Mouse (Mus musculus) CH12.LX (cell line): Measurements from ENCODE around the gene Nat10. TPM values are rescaled to one million over a fixed set of nuclear protein-coding genes. Genes with fewer than 3 reads are reported as not detected.

Experiments used
- DNase-seq: peaks from one replicate; pipeline ENCODE4 v3.0.0-alpha.2; 2013; ENCODE audit errors: extremely low read depth
- H3K27ac ChIP-seq: 2 replicates; pipeline ENCODE4 v1.5.1; 2012; ENCODE audit warnings: low read depth, mild to moderate bottlenecking, control low read depth, moderate library complexity; ENCODE audit not compliant: insufficient read depth
- H3K27me3 ChIP-seq: replicated peaks from 2 replicates; pipeline ENCODE3; 2012; ENCODE audit warnings: inconsistent platforms
- H3K36me3 ChIP-seq, 2 experiments: replicated peaks in 1 of 2; 2 replicates each; pipeline versions ENCODE3 to v1.6.1; 2012; ENCODE audit warnings: inconsistent platforms in 1 of 2, low read length in 1 of 2, mild to moderate bottlenecking in 1 of 2, mixed read lengths in 1 of 2, moderate library complexity in 1 of 2; ENCODE audit not compliant: control insufficient read depth in 1 of 2, insufficient read depth in 1 of 2
- H3K4me1 ChIP-seq, 2 experiments: 2 replicates each; pipeline ENCODE4 v1.6.1; 2012; ENCODE audit warnings: inconsistent platforms in 1 of 2, moderate library complexity in 1 of 2; ENCODE audit not compliant: insufficient read depth in 2 of 2, control insufficient read depth in 1 of 2
- H3K4me2 ChIP-seq: 2 replicates; pipeline ENCODE4 v1.6.1; 2012; ENCODE audit warnings: low read depth, mild to moderate bottlenecking, control low read depth; ENCODE audit not compliant: poor library complexity, insufficient read depth, severe bottlenecking
- H3K4me3 ChIP-seq, 3 experiments: fragments of 150-350 bp in 1 of 3; sonication (generic) in 1 of 3; replicated peaks in 1 of 3; 2 replicates each; pipeline versions ENCODE3 to v1.5.1; 2011 to 2012; ENCODE audit warnings: low read depth in 2 of 3, low read length in 2 of 3, mild to moderate bottlenecking in 2 of 3, moderate library complexity in 2 of 3, control low read depth in 1 of 3, improper control_type of control experiment in 1 of 3, inconsistent platforms in 1 of 3, mixed read lengths in 1 of 3; ENCODE audit not compliant: poor library complexity in 1 of 3
- H3K79me2 ChIP-seq: replicated peaks from 2 replicates; pipeline ENCODE4 v1.6.1; 2012; ENCODE audit warnings: mild to moderate bottlenecking, moderate library complexity; ENCODE audit not compliant: control insufficient read depth, poor library complexity, insufficient read depth, severe bottlenecking; ENCODE audit errors: extremely low read depth
- H3K9ac ChIP-seq: 2 replicates; pipeline ENCODE4 v1.6.1; 2012; ENCODE audit warnings: low read depth, mild to moderate bottlenecking, control low read depth, moderate library complexity; ENCODE audit not compliant: insufficient read depth
- H3K9me3 ChIP-seq: replicated peaks from 2 replicates; pipeline ENCODE3; 2012; ENCODE audit warnings: low read length, inconsistent platforms, mixed read lengths
- BHLHE40 ChIP-seq: IDR thresholded peaks from 2 replicates; pipeline ENCODE4 v1.6.1; 2011; ENCODE audit warnings: mild to moderate bottlenecking, low read depth, low read length, improper control_type of control experiment
- CHD2 ChIP-seq: IDR thresholded peaks from 2 replicates; pipeline ENCODE4 v1.6.1; 2011; ENCODE audit warnings: low read length, improper control_type of control experiment
- ELF1 ChIP-seq: IDR thresholded peaks from 2 replicates; pipeline ENCODE4 v1.6.1; 2014; ENCODE audit warnings: low read depth, mild to moderate bottlenecking, inconsistent platforms, low read length, improper control_type of control experiment
- JUN ChIP-seq: IDR thresholded peaks from 2 replicates; pipeline ENCODE4 v1.6.1; 2011; ENCODE audit warnings: low read depth, mild to moderate bottlenecking, low read length, improper control_type of control experiment, moderate library complexity; ENCODE audit not compliant: insufficient read depth
- JUND ChIP-seq: conservative IDR thresholded peaks from 2 replicates; pipeline ENCODE4 v1.6.1; 2011; ENCODE audit warnings: low read depth, low read length, improper control_type of control experiment
- MAX ChIP-seq: IDR thresholded peaks from 2 replicates; pipeline ENCODE4 v1.6.1; 2011; ENCODE audit warnings: low read length, improper control_type of control experiment
- MAZ ChIP-seq: IDR thresholded peaks from 2 replicates; pipeline ENCODE4 v1.6.1; 2012; ENCODE audit warnings: low read depth, mild to moderate bottlenecking, inconsistent platforms, low read length, improper control_type of control experiment, moderate library complexity
- MEF2A ChIP-seq: IDR thresholded peaks from 2 replicates; pipeline ENCODE4 v1.6.1; 2014; ENCODE audit warnings: low read depth, mild to moderate bottlenecking, inconsistent platforms, low read length, improper control_type of control experiment, borderline replicate concordance
- NELFE ChIP-seq: IDR thresholded peaks from 2 replicates; pipeline ENCODE4 v1.6.1; 2011; ENCODE audit warnings: low read depth, low read length, improper control_type of control experiment
- PAX5 ChIP-seq: IDR thresholded peaks from 2 replicates; pipeline ENCODE4 v1.6.1; 2012; ENCODE audit warnings: low read length, inconsistent platforms, mixed read lengths
- POLR2A ChIP-seq: IDR thresholded peaks from 2 replicates; pipeline ENCODE4 v1.6.1; 2011; ENCODE audit warnings: low read depth, mild to moderate bottlenecking, improper control_type of control experiment, low read length
- SIN3A ChIP-seq: IDR thresholded peaks from 2 replicates; pipeline ENCODE4 v1.6.1; 2012; ENCODE audit warnings: low read length, improper control_type of control experiment, inconsistent platforms
- TBP ChIP-seq: conservative IDR thresholded peaks from 2 replicates; pipeline ENCODE4 v1.6.1; 2011; ENCODE audit warnings: low read depth, low read length, improper control_type of control experiment
- TCF12 ChIP-seq: IDR thresholded peaks from 2 replicates; pipeline ENCODE4 v1.6.1; 2014; ENCODE audit warnings: low read depth, mild to moderate bottlenecking, inconsistent platforms, low read length, improper control_type of control experiment
- UBTF ChIP-seq: IDR thresholded peaks from 2 replicates; pipeline ENCODE4 v1.6.1; 2012; ENCODE audit warnings: low read depth, mild to moderate bottlenecking, inconsistent platforms, low read length, improper control_type of control experiment, moderate library complexity
- USF1 ChIP-seq: IDR thresholded peaks from 2 replicates; pipeline ENCODE4 v1.6.1; 2014; ENCODE audit warnings: low read depth, mild to moderate bottlenecking, inconsistent platforms, low read length, improper control_type of control experiment
- ZMIZ1 ChIP-seq: IDR thresholded peaks from 2 replicates; pipeline ENCODE4 v1.6.1; 2012; ENCODE audit warnings: low read depth, mild to moderate bottlenecking, inconsistent platforms, low read length, improper control_type of control experiment
- dilution Hi-C: fragments of 300-500 bp; cut with MboI; formaldehyde crosslinking; loops from 2 replicates; pipeline ENCODE4 v1.14.3; 2020; ENCODE audit warnings: low sequenced_read_pairs; ENCODE audit not compliant: extremely low pct_unique_long_range_greater_than_20kb, extremely low pct_ligation_motif_present
- in situ Hi-C: fragments of 300-500 bp; cut with MboI; formaldehyde crosslinking; loops from 3 replicates; pipeline ENCODE4 v1.14.3; 2019; ENCODE audit warnings: low sequenced_read_pairs, low pct_ligation_motif_present, low pct_unique_long_range_greater_than_20kb, mixed read lengths
- polyA plus RNA-seq: library from polyadenylated mRNA; unstranded; fragments of >175 nt; gene quantifications from 2 replicates; pipeline ENCODE4 v1.2.1, GENCODE M21; 2012; ENCODE audit warnings: low read depth; ENCODE audit not compliant: insufficient read length
- total RNA-seq, 2 experiments: library from RNA; depleted of rRNA; stranded (reverse); fragments of 300-350 nt in 1 of 2; fragments of >200 nt in 1 of 2; gene quantifications; 2 replicates each; pipeline ENCODE4 v1.2.3; 2012 to 2014

The Nat10 gene
- total and polyA plus RNA-seq, 3 experiments = 31.0 to 83.6 (median 36.0) TPM

DNA sequence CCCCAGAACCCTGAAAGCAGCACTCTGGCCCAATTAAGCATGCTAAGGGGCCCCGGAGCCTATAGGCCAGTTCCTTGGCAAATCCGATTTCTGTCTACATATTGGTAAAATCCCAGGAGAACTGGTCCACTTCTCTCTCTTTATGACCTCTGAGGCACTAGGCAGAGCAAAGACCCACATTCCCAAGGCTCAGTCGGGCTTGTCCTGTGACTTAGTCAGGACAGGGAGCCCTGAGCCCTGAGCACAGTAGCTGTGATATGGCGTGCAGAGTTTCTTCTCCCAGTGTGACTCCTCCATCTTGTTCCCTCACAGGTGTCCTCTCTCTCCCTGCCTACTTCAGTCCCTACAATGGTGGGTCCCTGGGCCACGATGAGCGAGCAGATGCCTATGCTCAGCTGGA lies 82.6 kb downstream of the Nat10 start:
- H3K9ac ChIP-seq = no peak overlapping the region
- dilution Hi-C loops (no loop called here), in situ Hi-C loops (no loop called here)
- no peak for DNase-seq
- no peak overlapping the region for H3K4me3 ChIP-seq
- H3K4me2 ChIP-seq = no peak overlapping the region
- no peaks in the 10 kb centered on the region for H3K9me3 ChIP-seq
- H3K36me3 ChIP-seq = no peaks in the 10 kb centered on the region
- no peaks in the 10 kb centered on the region for H3K79me2 ChIP-seq
- no peaks in the 10 kb centered on the region for H3K27me3 ChIP-seq
- no peak for TF ChIP-seq JUN
- no peak for TF ChIP-seq ELF1
- no peak for TF ChIP-seq PAX5
- TF ChIP-seq JUND = no peak
- no peak for TF ChIP-seq NELFE
- TF ChIP-seq ZMIZ1 = no peak
- H3K4me1 ChIP-seq = peaks cover 35 to 88% of the 10 kb centered on the region in 2 experiments
- H3K27ac ChIP-seq = no peak overlapping the region

DNA sequence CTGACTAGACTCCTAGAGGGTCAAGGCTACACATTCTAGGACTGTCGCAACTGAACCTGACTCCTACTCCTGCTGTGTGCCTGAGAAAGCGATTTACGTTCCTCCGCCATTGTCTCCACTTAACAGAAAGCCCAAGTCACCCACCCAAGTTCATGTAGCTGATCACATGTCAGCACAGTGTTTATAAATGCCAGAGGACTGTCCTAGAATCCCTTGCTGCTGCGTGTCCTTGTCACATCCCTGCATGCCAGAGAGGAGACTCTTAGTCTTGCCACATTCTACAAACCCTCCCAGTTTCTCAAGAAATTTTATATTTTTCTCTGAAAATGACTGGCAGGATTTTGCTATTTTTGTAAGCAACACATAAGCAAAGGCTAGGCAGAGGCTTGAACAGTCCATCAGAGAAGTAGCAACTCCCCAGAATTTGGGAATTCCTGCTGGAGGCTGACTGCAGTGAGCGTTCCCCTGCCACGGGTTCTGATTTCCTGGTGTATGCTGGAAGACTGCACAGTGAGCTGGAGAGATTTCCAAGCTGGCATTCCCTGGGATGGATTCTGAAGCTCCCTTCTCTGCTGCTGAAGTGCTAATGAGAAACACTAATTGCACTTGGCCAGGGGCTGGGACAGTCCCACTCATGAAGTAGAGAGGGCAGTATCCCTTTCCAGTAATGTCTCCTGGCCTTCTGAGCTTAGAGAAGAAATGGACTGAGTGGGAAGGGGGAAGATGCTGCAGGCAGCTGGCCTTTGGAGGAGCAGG lies 83.3 kb downstream of the Nat10 start:
- Histone ChIP-seq H3K4me1 (peaks cover 35 to 88% of the 10 kb centered on the region in 2 experiments), H3K79me2 (no peaks in the 10 kb centered on the region), H3K4me2 (no peak overlapping the region), H3K27ac (no peak overlapping the region), H3K9me3 (no peaks in the 10 kb centered on the region), H3K36me3 (no peaks in the 10 kb centered on the region), H3K4me3 (no peak overlapping the region), H3K27me3 (no peaks in the 10 kb centered on the region), H3K9ac (no peak overlapping the region)
- dilution Hi-C loops = no loop called here
- TF ChIP-seq NELFE (no peak), TCF12 (no peak), USF1 (no peak), TBP (no peak), POLR2A (no peak), UBTF (no peak), JUN (no peak), BHLHE40 (no peak), MAZ (no peak), MAX (no peak), SIN3A (no peak), MEF2A (no peak), CHD2 (no peak)
- DNase-seq = no peak
- in situ Hi-C loops = no loop called here
